Mouse (Mus musculus): Measurements from ENCODE around the gene Rhobtb1.

- TF ChIP-seq CTCF (conservative IDR thresholded peaks at IDR 0.05; ENCODE audit: low read length) (no peak), NANOG (IDR thresholded peaks at IDR 0.05; ENCODE audit: borderline replicate concordance, low read length) (no peak), POU5F1 (IDR thresholded peaks at IDR 0.05; ENCODE audit: borderline replicate concordance, low read length) (no peak)
These were observed 102.4 kb downstream of the Rhobtb1 start for GRCm38 (mm10) chr10:69253686-69254080.
